Mouse (Mus musculus): ENCODE results near the gene Slc6a6. TPM values are rescaled to one million over a fixed set of nuclear protein-coding genes. Genes with fewer than 3 reads are reported as not detected.

Gene Slc6a6
- polyA plus RNA-seq, 1 experiment: 109 TPM

DNA sequence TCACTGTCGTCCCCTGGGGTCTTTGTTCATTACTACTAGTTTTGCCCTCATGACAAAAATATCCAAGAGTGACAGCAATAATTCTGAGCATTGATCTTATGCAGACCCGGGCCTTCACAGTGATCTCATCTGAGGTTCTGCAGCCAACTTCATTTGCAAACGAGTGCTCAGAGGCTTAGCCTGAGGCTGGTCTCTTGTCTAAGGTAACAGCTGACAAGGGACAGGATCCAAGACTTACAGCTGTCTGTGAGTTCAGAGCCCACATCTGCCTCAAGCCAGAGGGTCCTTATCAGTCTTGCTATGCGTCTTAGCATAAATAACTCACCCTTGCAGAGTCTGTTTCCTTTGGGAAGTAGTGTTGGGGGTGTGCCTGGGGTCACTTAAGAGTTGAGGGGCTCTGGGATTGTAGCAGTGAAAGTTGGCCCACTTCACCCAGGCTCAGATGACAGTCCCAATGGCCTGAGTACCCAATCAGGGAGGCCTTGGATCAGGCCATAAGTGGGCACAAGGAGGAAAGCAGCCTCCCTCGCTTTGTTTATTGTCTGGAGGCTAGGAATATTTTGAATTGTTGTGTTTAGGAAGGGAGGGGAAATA is 9.0 kb upstream of the Slc6a6 start:
- no peak overlapping the region for H3K4me3 ChIP-seq (ENCODE audit: low read depth, low read length)
- H3K36me3 ChIP-seq (ENCODE audit: control insufficient read depth, insufficient read depth, low read length, poor library complexity, severe bottlenecking): no peaks in the 10 kb centered on the region
- no peak for TF ChIP-seq POLR2A (IDR thresholded peaks at IDR 0.05; ENCODE audit: insufficient read depth, low read length)
- no peak for TF ChIP-seq CTCF (IDR thresholded peaks at IDR 0.05; ENCODE audit: low read depth, low read length)
- no peak for TF ChIP-seq EP300 (IDR thresholded peaks at IDR 0.05; ENCODE audit: insufficient read depth, low read depth, low read length)
- no peaks in the 10 kb centered on the region for H3K27me3 ChIP-seq (ENCODE audit: control insufficient read depth, insufficient read depth, low read length, poor library complexity, severe bottlenecking)
- H3K9ac ChIP-seq (ENCODE audit: low read depth, poor library complexity, severe bottlenecking): no peak overlapping the region
- no peak overlapping the region for H3K27ac ChIP-seq (ENCODE audit: insufficient read depth, low read length)
- H3K9me3 ChIP-seq (replicated peaks; ENCODE audit: control insufficient read depth, insufficient read depth, low read length, poor library complexity, severe bottlenecking): no peaks in the 10 kb centered on the region
- H3K4me1 ChIP-seq (ENCODE audit: control insufficient read depth, insufficient read depth, low read length): peaks cover 4% of the 10 kb centered on the region

- peak overlapping the region; percentile 38 for H3K4me3 ChIP-seq (ENCODE audit: low read depth, low read length)
- no peaks in the 10 kb centered on the region for H3K9me3 ChIP-seq (replicated peaks; ENCODE audit: control insufficient read depth, insufficient read depth, low read length, poor library complexity, severe bottlenecking)
- no peaks in the 10 kb centered on the region for H3K27me3 ChIP-seq (ENCODE audit: control insufficient read depth, insufficient read depth, low read length, poor library complexity, severe bottlenecking)
- H3K4me1 ChIP-seq (ENCODE audit: control insufficient read depth, insufficient read depth, low read length): peaks cover 4% of the 10 kb centered on the region
- peak overlapping the region; percentile 30 for H3K9ac ChIP-seq (ENCODE audit: low read depth, poor library complexity, severe bottlenecking)
- TF ChIP-seq EP300 (IDR thresholded peaks at IDR 0.05; ENCODE audit: insufficient read depth, low read depth, low read length): no peak
- TF ChIP-seq POLR2A (IDR thresholded peaks at IDR 0.05; ENCODE audit: insufficient read depth, low read length): no peak
- no peaks in the 10 kb centered on the region for H3K36me3 ChIP-seq (ENCODE audit: control insufficient read depth, insufficient read depth, low read length, poor library complexity, severe bottlenecking)
- peak overlapping the region; percentile 63 for H3K27ac ChIP-seq (ENCODE audit: insufficient read depth, low read length)
Observed at GRCm38 (mm10) chr6:91678506-91679094, 5.3 kb upstream of the Slc6a6 start.

DNA sequence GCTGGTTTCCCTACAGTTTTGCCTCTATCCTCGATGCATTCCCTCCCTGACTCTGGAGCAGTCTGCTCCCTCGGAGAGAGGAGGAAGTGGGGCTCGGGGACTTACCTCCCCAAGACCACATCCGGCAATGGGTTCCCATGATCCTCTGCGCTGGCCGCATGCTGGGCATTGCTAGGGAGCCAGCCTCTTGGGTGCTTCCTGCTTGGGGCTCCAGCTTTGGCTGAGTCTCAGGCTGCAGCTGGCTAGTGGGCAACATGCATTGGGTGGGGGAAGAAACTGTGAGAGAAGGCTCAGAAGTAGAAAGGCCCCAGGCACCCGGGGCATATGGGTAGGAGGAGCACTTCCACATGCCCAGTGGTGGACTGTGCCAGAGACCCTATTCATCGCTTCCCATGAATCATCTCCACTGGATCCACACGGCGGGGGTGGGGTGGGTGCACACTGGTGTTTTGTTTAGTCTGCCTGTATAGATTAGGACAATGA is 4.7 kb upstream of the Slc6a6 start:
- Histone ChIP-seq H3K9me3 (replicated peaks; ENCODE audit: control insufficient read depth, insufficient read depth, low read length, poor library complexity, severe bottlenecking) (no peaks in the 10 kb centered on the region), H3K4me3 (ENCODE audit: low read depth, low read length) (peak overlapping the region; percentile 38), H3K36me3 (ENCODE audit: control insufficient read depth, insufficient read depth, low read length, poor library complexity, severe bottlenecking) (no peaks in the 10 kb centered on the region), H3K27ac (ENCODE audit: insufficient read depth, low read length) (0 out of 2 replicates have a peak overlapping the region, but pooled peaks have one; percentile 63), H3K4me1 (ENCODE audit: control insufficient read depth, insufficient read depth, low read length) (peaks cover 4% of the 10 kb centered on the region), H3K27me3 (ENCODE audit: control insufficient read depth, insufficient read depth, low read length, poor library complexity, severe bottlenecking) (no peaks in the 10 kb centered on the region), H3K9ac (ENCODE audit: low read depth, poor library complexity, severe bottlenecking) (peak overlapping the region; percentile 30)
- TF ChIP-seq POLR2A (IDR thresholded peaks at IDR 0.05; ENCODE audit: insufficient read depth, low read length) (peak; percentile 11), EP300 (IDR thresholded peaks at IDR 0.05; ENCODE audit: insufficient read depth, low read depth, low read length) (no peak)

DNA sequence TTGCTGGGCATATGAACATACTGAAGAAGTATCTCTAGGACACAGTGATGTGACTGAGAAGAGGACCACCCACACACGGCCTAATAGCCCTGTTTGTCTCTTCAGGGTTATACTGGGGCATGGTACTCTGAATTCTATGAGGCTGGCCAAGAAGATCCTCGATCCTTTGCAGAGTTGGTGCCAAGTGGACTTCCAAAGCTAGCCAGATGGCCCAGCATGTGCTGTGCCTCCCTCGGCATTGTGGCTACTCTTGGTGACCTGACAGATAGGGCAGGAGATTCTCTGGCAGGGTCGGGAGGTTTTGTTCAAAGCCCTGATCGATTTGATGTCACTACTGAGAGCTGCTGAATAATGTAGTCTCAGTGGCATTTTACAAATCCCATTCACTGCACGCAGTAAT is 4.1 kb upstream of the Slc6a6 start:
- H3K4me1 ChIP-seq (ENCODE audit: control insufficient read depth, insufficient read depth, low read length): peaks cover 4% of the 10 kb centered on the region
- no peak overlapping the region for H3K4me3 ChIP-seq (ENCODE audit: low read depth, low read length)
- no peak for TF ChIP-seq EP300 (IDR thresholded peaks at IDR 0.05; ENCODE audit: insufficient read depth, low read depth, low read length)
- no peak for TF ChIP-seq POLR2A (IDR thresholded peaks at IDR 0.05; ENCODE audit: insufficient read depth, low read length)
- TF ChIP-seq CTCF (IDR thresholded peaks at IDR 0.05; ENCODE audit: low read depth, low read length): no peak
- H3K27me3 ChIP-seq (ENCODE audit: control insufficient read depth, insufficient read depth, low read length, poor library complexity, severe bottlenecking): no peaks in the 10 kb centered on the region
- no peak overlapping the region for H3K27ac ChIP-seq (ENCODE audit: insufficient read depth, low read length)
- no peak overlapping the region for H3K9ac ChIP-seq (ENCODE audit: low read depth, poor library complexity, severe bottlenecking)
- no peaks in the 10 kb centered on the region for H3K9me3 ChIP-seq (replicated peaks; ENCODE audit: control insufficient read depth, insufficient read depth, low read length, poor library complexity, severe bottlenecking)
- H3K36me3 ChIP-seq (ENCODE audit: control insufficient read depth, insufficient read depth, low read length, poor library complexity, severe bottlenecking): no peaks in the 10 kb centered on the region

DNA sequence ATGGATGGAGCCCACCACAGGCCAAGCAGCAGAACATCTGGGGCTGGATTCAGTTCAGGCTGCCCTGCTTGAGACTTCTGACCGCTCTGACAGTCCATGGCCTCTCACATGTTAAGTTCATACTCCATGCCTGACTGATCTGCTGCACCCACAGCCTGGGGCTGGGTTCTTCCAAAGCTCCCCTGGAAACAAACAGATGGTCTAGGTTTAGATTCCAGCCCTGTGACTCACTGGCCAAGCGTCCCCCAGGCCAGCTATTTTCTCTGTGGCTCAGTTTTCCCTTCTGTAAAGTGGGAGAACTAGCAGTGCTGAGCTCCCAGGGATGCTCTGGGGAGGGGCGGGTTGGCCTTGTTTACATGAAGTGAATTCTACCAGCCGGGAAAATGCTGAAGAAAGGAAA is 2.0 kb upstream of the Slc6a6 start:
- Histone ChIP-seq H3K9ac (ENCODE audit: low read depth, poor library complexity, severe bottlenecking) (no peak overlapping the region), H3K4me3 (ENCODE audit: low read depth, low read length) (no peak overlapping the region), H3K36me3 (ENCODE audit: control insufficient read depth, insufficient read depth, low read length, poor library complexity, severe bottlenecking) (no peaks in the 10 kb centered on the region), H3K27me3 (ENCODE audit: control insufficient read depth, insufficient read depth, low read length, poor library complexity, severe bottlenecking) (no peaks in the 10 kb centered on the region), H3K9me3 (replicated peaks; ENCODE audit: control insufficient read depth, insufficient read depth, low read length, poor library complexity, severe bottlenecking) (no peaks in the 10 kb centered on the region), H3K4me1 (ENCODE audit: control insufficient read depth, insufficient read depth, low read length) (peaks cover 4% of the 10 kb centered on the region), H3K27ac (ENCODE audit: insufficient read depth, low read length) (peak overlapping the region; percentile 74; the same call in 1 of the 2 replicates)
- TF ChIP-seq POLR2A (IDR thresholded peaks at IDR 0.05; ENCODE audit: insufficient read depth, low read length): no peak
- no peak for TF ChIP-seq EP300 (IDR thresholded peaks at IDR 0.05; ENCODE audit: insufficient read depth, low read depth, low read length)
- no peak for TF ChIP-seq CTCF (IDR thresholded peaks at IDR 0.05; ENCODE audit: low read depth, low read length)

DNA sequence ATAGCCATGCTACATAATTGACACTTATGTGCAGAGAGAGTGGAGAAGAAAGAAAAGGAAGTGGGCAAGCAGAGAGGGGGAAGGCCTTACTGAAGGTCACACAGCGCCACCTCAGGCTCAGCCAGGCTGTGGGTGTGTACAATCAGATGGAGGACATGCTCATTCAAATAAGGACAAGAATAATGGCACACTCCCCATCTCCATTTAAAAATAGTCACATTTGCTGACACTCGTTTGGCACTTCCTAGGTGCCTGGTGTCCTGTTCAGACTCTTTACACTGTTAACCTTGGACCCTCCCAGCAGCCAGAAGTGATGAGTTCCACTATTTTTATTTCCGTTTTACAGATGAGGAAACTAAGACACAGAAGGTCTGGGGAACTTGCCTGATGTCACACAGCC is 732 bp upstream of the Slc6a6 start:
- Histone ChIP-seq H3K36me3 (ENCODE audit: control insufficient read depth, insufficient read depth, low read length, poor library complexity, severe bottlenecking) (no peaks in the 10 kb centered on the region), H3K27ac (ENCODE audit: insufficient read depth, low read length) (peak overlapping the region; percentile 74), H3K4me1 (ENCODE audit: control insufficient read depth, insufficient read depth, low read length) (peaks cover 6% of the 10 kb centered on the region), H3K9me3 (replicated peaks; ENCODE audit: control insufficient read depth, insufficient read depth, low read length, poor library complexity, severe bottlenecking) (no peaks in the 10 kb centered on the region), H3K9ac (ENCODE audit: low read depth, poor library complexity, severe bottlenecking) (peak overlapping the region; percentile 89), H3K4me3 (ENCODE audit: low read depth, low read length) (no peak overlapping the region), H3K27me3 (ENCODE audit: control insufficient read depth, insufficient read depth, low read length, poor library complexity, severe bottlenecking) (no peaks in the 10 kb centered on the region)
- TF ChIP-seq EP300 (IDR thresholded peaks at IDR 0.05; ENCODE audit: insufficient read depth, low read depth, low read length): peak; percentile 75; the same call in 1 of the 2 replicates
- no peak for TF ChIP-seq POLR2A (IDR thresholded peaks at IDR 0.05; ENCODE audit: insufficient read depth, low read length)
- peak; percentile 56 for TF ChIP-seq CTCF (IDR thresholded peaks at IDR 0.05; ENCODE audit: low read depth, low read length)
